Mouse (Mus musculus): ENCODE results near the gene Syce3.

Syce3 gene

GRCm38 (mm10) chr15:89421938-89422337 is 11.6 kb upstream of the Syce3 start:
- DNase-seq: no peak

DNA sequence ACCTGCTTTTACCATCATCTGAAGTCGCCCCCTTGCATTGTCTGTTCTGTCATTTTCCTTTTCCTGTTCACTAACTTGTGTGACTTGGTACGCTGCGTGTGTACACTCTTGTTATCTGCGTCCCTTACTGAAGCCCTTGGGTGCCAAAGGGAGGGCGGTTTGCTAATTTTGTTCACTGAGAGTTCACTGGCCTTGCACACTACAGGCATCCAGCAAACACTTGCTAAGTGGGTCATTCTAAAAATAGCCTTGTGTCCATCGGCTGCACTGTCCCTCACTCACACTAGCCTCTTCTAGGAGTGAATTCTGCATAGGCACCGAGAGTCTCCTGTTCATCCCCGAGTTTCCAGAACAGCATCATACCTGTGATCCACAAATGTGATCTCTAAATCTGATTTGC is 5.0 kb upstream of the Syce3 start:
- no peak for DNase-seq

- no peak for DNase-seq
These were observed 3.6 kb downstream of the Syce3 start for GRCm38 (mm10) chr15:89406691-89407090.

GRCm38 (mm10) chr15:89404831-89405623 is 5.3 kb downstream of the Syce3 start:
- no peak for DNase-seq

DNA sequence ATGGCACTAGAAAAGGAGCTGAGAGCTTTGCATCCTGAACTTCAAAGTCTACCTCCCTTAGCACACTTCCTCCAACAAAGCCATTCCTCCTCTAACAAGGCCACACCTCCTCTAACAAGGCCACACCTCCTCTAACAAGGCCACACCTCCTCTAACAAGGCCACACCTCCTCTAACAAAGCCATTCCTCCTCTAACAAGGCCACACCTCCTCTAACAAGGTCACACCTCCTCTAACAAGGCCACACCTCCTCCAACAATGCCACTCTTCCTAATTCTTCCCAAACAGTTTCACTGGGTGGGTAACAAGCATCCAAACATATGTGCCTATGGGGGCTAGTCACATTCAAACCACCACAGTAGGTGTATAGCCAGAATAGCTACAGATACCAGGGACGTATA is 7.8 kb downstream of the Syce3 start:
- DNase-seq: no peak

GRCm38 (mm10) chr15:89399716-89400115 is 10.6 kb downstream of the Syce3 start:
- DNase-seq: no peak

DNA sequence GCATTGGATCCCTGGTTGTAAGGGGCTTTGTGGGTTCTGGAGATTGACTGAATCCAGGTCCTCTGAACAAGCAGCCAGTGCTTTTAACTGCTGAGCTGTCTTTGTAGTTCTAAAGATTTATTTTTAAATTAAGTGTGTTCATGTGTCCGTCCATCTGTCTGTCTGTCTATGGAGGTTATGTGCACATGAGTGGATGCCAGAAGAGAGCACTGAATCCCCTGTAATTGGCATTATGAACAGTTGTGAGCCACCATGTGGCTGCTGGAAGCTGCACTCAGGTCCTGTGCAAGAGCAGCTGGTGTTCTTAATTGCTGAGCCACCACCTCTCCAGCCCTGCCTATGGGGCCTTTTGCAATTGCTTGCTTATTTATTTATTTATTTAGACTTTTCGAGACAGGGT is 12.2 kb downstream of the Syce3 start:
- DNase-seq: no peak

- DNase-seq: peak; percentile 39 to 71
These were observed 13.4 kb downstream of the Syce3 start for GRCm38 (mm10) chr15:89396883-89397282.

DNA sequence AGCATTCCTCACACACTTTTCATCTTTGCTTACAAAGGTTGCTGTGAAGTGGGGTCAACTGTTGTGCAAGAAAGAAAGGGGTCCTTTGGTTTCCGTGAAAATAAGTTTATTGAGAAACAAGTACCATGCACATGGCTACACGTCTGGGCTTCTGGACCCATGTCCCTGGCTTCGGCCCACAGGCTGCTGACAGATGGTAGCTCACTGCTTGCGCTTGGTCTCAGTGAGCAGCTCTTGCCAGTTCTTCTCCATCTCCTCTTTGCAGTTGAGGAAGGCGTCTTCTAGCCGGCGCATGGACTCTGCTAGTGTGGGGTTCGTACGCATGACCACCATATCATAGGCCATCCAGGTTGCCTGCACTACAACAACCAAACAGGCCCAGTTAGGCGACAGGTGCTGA is 20.2 kb downstream of the Syce3 start:
- DNase-seq: no peak

GRCm38 (mm10) chr15:89387127-89387526 is 23.2 kb downstream of the Syce3 start:
- no peak for DNase-seq

DNA sequence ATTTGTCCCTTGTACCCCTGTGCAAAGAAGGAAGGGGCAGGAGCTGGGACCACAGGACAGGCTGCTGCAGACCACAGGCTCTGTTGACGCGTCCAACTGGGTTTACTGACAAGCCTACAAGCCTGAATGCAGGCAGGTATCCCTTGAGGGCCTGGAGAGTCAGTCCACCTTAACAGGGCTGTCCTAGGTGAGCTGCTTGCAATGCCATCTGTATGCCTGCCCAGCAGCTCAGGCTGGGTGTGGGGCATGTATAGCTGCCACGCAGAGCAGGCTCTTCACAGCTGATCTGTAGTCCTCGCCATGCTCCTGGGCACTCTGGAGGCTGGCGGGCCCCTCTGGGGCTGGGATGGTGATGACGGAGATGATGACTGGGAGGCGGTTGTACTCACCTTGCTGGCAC is 25.7 kb downstream of the Syce3 start, which contains the start of gene Klhdc7b:
Gene Klhdc7b, plus strand, starts transcription at position 301 of the 400 bp plus-strand sequence.
- no peak for DNase-seq

GRCm38 (mm10) chr15:89379429-89379828 is 30.9 kb downstream of the Syce3 start:
- DNase-seq: peak in 1 of 2 experiments; percentile 49

- DNase-seq: peak; percentile 52 to 64
These were observed 31.4 kb downstream of the Syce3 start, which contains the start of gene Odf3b for GRCm38 (mm10) chr15:89378831-89379401. Gene Odf3b (minus strand): TSS chr15:89379282.

DNA sequence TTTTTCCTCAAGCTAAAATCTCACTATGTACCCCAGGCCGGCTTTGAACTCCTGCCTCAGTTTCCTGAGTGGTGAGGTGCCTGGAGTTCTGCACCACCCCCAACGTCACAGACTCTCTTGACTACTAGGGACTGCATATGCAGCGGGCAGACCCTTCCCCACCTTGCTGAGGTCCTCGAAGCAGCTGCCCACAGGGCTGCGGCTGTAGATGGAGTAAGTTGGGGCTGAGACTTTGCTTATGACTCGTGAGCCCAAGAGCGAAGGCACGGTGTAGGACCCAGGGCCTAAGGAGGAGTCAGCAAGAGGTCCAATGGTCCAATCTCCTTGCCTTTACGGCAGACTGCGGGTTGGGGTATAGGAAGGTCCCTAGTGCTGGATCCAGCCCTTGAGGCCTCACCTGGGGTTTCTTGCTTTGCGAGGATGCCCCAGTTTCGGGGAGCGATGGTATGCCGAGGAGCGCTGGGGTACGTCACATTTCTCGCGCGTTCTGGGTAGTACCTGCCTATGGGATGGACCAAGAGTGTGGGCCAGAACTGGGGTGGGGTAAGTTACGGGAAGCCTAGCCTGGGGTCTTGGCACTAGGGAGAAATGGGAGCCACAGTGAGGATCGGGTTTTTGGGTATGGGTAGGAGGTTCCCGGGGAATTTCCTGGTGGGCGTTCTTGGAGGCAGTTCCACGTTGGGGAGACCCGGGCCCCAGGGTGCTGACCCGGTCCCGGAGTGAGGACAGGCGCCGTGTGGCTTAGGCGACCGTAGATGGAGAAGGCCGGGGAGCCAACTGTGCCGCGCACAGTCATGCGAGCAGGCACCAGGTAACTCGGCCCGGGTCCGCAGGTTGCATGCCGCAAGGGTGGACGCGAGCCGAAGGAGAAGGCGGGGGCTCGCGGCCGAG is 32.1 kb downstream of the Syce3 start:
- DNase-seq: peak in 1 of 2 experiments; percentile 27

DNA sequence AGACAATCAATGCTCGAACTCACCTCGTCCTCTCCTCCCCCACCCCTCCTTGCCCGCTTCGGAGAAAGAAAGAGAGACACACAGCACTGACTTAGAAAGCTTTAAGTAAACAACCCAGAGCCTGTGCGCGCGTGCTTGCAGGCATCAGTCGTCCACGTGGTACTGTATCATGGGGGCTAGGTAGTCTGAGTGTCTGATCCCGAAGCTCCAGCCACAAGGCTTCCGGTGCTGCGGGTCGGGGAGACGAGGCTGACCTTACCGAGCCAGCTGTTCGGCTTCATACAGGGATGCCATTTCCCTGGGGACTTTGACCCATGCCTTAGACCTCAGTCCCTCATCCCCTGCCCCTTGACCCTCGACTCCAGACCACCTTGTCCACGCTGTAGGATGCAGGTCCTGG is 32.9 kb downstream of the Syce3 start:
- DNase-seq: no peak

- peak; percentile 28 to 60 for DNase-seq
These were observed 33.3 kb downstream of the Syce3 start, which contains the start of gene Tymp for GRCm38 (mm10) chr15:89376957-89377356. Gene Tymp (minus strand): TSS chr15:89377039.

DNA sequence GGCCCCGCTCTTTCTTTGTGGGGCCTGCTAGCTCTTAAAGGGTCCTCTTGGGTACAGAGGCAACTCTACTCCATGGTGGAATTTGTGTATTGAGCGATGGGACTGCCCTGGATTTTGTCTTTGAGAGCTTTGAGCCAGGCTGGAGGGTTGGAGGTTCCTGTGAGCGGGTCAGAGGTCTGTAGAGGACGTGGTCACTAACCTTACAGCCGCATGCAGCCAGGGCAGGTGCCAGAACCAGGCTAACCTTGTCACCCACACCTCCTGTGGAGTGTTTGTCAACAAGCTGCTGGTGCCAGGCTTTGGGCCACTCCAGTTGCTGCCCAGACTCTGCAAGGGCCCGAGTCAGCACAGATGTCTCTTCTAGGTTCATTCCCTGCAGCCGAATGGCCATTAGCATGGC is 34.3 kb downstream of the Syce3 start:
- peak in 1 of 2 experiments; percentile 25 for DNase-seq

GRCm38 (mm10) chr15:89374801-89375534 is 35.3 kb downstream of the Syce3 start:
- DNase-seq: no peak

DNA sequence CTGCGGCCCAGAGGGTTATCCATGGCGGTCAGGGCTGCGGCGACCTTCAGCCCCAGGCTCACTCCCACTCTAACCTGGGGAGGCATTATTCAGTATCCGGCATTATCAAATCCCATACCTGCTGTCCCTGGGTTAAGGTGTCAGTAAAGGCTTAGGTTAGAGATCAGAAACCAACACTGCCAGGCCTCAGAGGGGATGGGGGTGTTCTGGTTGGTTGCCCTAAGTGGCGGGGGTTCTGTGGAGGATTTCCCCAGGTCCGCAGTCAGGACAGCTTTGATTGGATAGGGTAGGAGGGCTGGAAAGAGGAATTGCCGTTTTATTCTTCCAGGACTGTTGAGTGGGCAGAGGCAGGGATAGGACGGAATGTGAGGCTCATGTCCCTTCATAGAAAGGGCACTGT is 36.0 kb downstream of the Syce3 start:
- no peak for DNase-seq

- DNase-seq: peak; percentile 92 to 98
These were observed 36.5 kb downstream of the Syce3 start, which contains the start of gene Sco2 for GRCm38 (mm10) chr15:89373762-89374248. Gene Sco2 (minus strand): TSS chr15:89373846.

GRCm38 (mm10) chr15:89373027-89373761 is 37.1 kb downstream of the Syce3 start:
- peak; percentile 90 to 93 for DNase-seq
